Comparison of ENCODE assay signal across 9 mouse cellular contexts in genomic region chr4:83080364-83081174, GRCm38 (mm10). TPM values are rescaled to one million over a fixed set of nuclear protein-coding genes. Genes with fewer than 3 reads are reported as not detected.
DNase-seq lines count a peak whose midpoint lies in the region; ATAC-seq and TF ChIP-seq lines count a peak whose summit lies in the region.
"Had no signal": no experiment of that assay in that cellular context is flagged by ENCODE, and none has a peak within 500 bp of the region (broad histone marks: within the 10 kb centered on the region; RNA-seq: fewer than 3 reads in every experiment).

No protein-coding gene starts in this region.

- intact Hi-C loops in left cerebral cortex, postnatal 36 days (cut with DNase I) = no loop called here

- no peak for ATAC-seq in CD4-positive, CD25-positive, alpha-beta regulatory T cell, adult 4 months

- 39% methylated on average over 13 of the region's 13 CpGs for WGBS in heart, embryonic 10.5 days
- WGBS in limb, embryonic 10.5 days = 11% methylated on average over 13 of the region's 13 CpGs

- no peaks in the 10 kb centered on the region for H3K9me3 ChIP-seq in heart, embryonic 10.5 days
- H3K9me3 ChIP-seq in limb, embryonic 10.5 days (replicated peaks) = no peaks in the 10 kb centered on the region

- H3K4me3 ChIP-seq in heart, embryonic 10.5 days = no peak overlapping the region
- H3K4me3 ChIP-seq in limb, embryonic 10.5 days = peak overlapping the region; percentile 15; the same call in 1 of the 2 replicates

- TF ChIP-seq CTCF in brain, embryonic 14.5 days (IDR thresholded peaks at IDR 0.05; ENCODE audit: borderline replicate concordance, extremely low read depth, insufficient read depth, insufficient read length) = no peak

- H3K27ac ChIP-seq in heart, embryonic 10.5 days = peak overlapping the region; percentile 47; the same call in 1 of the 2 replicates
- H3K27ac ChIP-seq in limb, embryonic 10.5 days = peak overlapping the region; percentile 33; the same call in 1 of the 2 replicates

- H3K36me3 ChIP-seq in heart, embryonic 10.5 days = no peaks in the 10 kb centered on the region
- H3K36me3 ChIP-seq in limb, embryonic 10.5 days = no peaks in the 10 kb centered on the region

- no peak for TF ChIP-seq POLR2A in brain, embryonic 14.5 days (IDR thresholded peaks at IDR 0.05; ENCODE audit: borderline replicate concordance, extremely low read depth, insufficient read depth, insufficient read length, poor library complexity, severe bottlenecking)

- no peaks in the 10 kb centered on the region for H3K27me3 ChIP-seq in heart, embryonic 10.5 days (ENCODE audit: insufficient read depth, poor library complexity, severe bottlenecking)
- no peaks in the 10 kb centered on the region for H3K27me3 ChIP-seq in limb, embryonic 10.5 days (ENCODE audit: low read depth, poor library complexity, severe bottlenecking)

- peaks cover 12% of the 10 kb centered on the region; the same call in 1 of the 2 replicates for H3K4me1 ChIP-seq in heart, embryonic 10.5 days
- peaks cover 19% of the 10 kb centered on the region for H3K4me1 ChIP-seq in limb, embryonic 10.5 days

- peak; percentile 79 for DNase-seq in heart, embryonic 10.5 days (ENCODE audit: low spot score)
- no peak for DNase-seq in heart, adult 8-10 months (ENCODE audit: low spot score)
- peak; percentile 48 for DNase-seq in brain, embryonic 14.5 days (ENCODE audit: low read depth)
- peak; percentile 26 for DNase-seq in forelimb bud, embryonic 11.5 days (ENCODE audit: low read depth, low spot score)
- peak; percentile 32 for DNase-seq in limb, embryonic 10.5 days (ENCODE audit: low spot score)
- no peak for DNase-seq in cerebellum, postnatal 4 days (ENCODE audit: low spot score in 2 of 2)
- DNase-seq in left cerebral cortex, postnatal 36 days (ENCODE audit: low spot score in 2 of 2) = no peak

RNA-seq across cellular contexts. Expression of gene Frem1, which starts 28.4 kb away (rescaled TPM):
- polyA plus RNA-seq in heart, embryonic 10.5 days (2016; fragmentation: Nextera tagmentation; extraction: Ambion mirVana) = 9.8 and 12.4 TPM in 2 replicates
- total RNA-seq in heart, adult 8-10 months (2022) = under 1 TPM; 0.14 to 0.44 (median 0.17) TPM
- polyA plus RNA-seq in brain, embryonic 14.5 days (2012; rRNA removed) = 6.0 and 6.1 TPM in 2 replicates
- polyA plus RNA-seq in limb, embryonic 10.5 days (2016; fragmentation: Nextera tagmentation; extraction: Ambion mirVana) = 11.6 and 13.6 TPM in 2 replicates
- not detected for polyA plus RNA-seq in CD4-positive, CD25-positive, alpha-beta regulatory T cell, adult 4 months (2017; shearing (Covaris generic))
- 1 to 10 TPM; 1.4 to 2.6 TPM for total RNA-seq in left cerebral cortex, postnatal 36 days (2021)
- polyA plus RNA-seq: C2C12 had no signal

Comparison
In these comparisons a context has a peak if more than half of its experiments do, and no peak if none do; other contexts are left out.
1. DNase-seq: peak in heart, embryonic 10.5 days (single experiment), brain, embryonic 14.5 days (single experiment), forelimb bud, embryonic 11.5 days (single experiment) and limb, embryonic 10.5 days (single experiment); none in heart, adult 8-10 months (single experiment), cerebellum, postnatal 4 days (0 of 2) and left cerebral cortex, postnatal 36 days (0 of 2).